Mouse (Mus musculus) stomach, embryonic 16.5 days (tissue): ENCODE data around the gene Olfr1045. TPM values are rescaled to one million over a fixed set of nuclear protein-coding genes. Genes with fewer than 3 reads are reported as not detected.

ENCODE experiments used
- ATAC-seq: fragments of 200-750 bp; cut with Nextera tagmentation; 2 replicates; pipeline ENCODE4 v1.8.0; 2017; ENCODE audit warnings: moderate number of reproducible peaks, moderate TSS enrichment; ENCODE audit not compliant: insufficient read depth, low FRiP score
- H3K27ac ChIP-seq: fragments of 300-500 bp; sonication (generic); 2 replicates; pipeline ENCODE4 v1.5.1; 2014; ENCODE audit warnings: low read length
- H3K27me3 ChIP-seq: fragments of 300-500 bp; sonication (generic); 2 replicates; pipeline ENCODE4 v1.6.1; 2014; ENCODE audit warnings: low read length, control low read depth, mixed read lengths; ENCODE audit not compliant: control insufficient read depth, insufficient read depth
- H3K36me3 ChIP-seq: fragments of 300-500 bp; sonication (generic); 2 replicates; pipeline ENCODE4 v1.6.1; 2014; ENCODE audit warnings: low read length; ENCODE audit not compliant: control insufficient read depth, insufficient read depth
- H3K4me1 ChIP-seq: fragments of 300-500 bp; sonication (generic); 2 replicates; pipeline ENCODE4 v1.6.1; 2014; ENCODE audit warnings: low read length, control low read depth, mixed read lengths; ENCODE audit not compliant: control insufficient read depth, insufficient read depth
- H3K4me2 ChIP-seq: fragments of 300-500 bp; sonication (generic); 2 replicates; pipeline ENCODE4 v1.6.1; 2014; ENCODE audit warnings: low read depth, low read length, mixed read lengths
- H3K4me3 ChIP-seq: fragments of 300-500 bp; sonication (generic); replicated peaks from 2 replicates; pipeline ENCODE4 v1.5.1; 2014; ENCODE audit warnings: mild to moderate bottlenecking, low read length
- H3K9ac ChIP-seq: fragments of 300-500 bp; sonication (generic); 2 replicates; pipeline ENCODE4 v1.6.1; 2014; ENCODE audit warnings: low read length
- H3K9me3 ChIP-seq: fragments of 300-500 bp; sonication (generic); replicated peaks from 2 replicates; pipeline ENCODE4 v1.6.1; 2016; ENCODE audit warnings: low read length, control low read depth; ENCODE audit not compliant: control insufficient read depth
- WGBS: fragments of 180-500 bp; shearing (Covaris S2); extraction: QIAGEN DNeasy Blood & Tissue Kit; methylation state at CpG from one replicate; pipeline ENCODE4 v1.1.7; 2014; 5-methylcytosine and 5-hydroxymethylcytosine counted together
- polyA plus RNA-seq: library from polyadenylated mRNA; unstranded; fragments of >200 nt; fragmentation: Nextera tagmentation; extraction: Ambion mirVana; gene quantifications from 2 replicates; pipeline ENCODE4 v1.2.1, GENCODE M21; 2015

The Olfr1045 gene
- polyA plus RNA-seq, 1 experiment from 2014 or later: not detected

DNA sequence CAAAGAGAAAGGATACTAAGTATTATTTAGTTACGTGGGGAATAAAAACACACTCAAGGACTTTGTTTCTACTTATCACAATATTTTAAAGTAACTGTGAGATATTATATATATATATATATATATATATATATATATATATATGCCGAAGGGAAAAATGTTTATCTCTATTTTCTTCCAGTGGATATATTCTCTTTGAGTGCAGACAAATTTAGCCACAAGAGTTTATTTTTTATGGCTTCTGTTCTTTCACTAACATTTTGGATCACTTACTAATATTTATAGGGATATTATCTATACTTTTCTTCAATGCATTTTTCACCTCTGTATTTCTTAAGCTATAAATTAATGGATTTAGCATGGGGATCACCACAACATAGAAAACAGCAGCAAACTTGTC, 41.1 kb downstream of the Olfr1045 start, which contains the start of gene Olfr1042:
TSS of gene Olfr1042 (minus strand) at position 101 of the 400 bp plus-strand sequence.
- no peaks in the 10 kb centered on the region for H3K4me1 ChIP-seq
- H3K4me2 ChIP-seq: no peak within 1 kb of the TSS
- H3K36me3 ChIP-seq: no peaks in the 10 kb centered on the region
- ATAC-seq: no peak
- H3K9me3 ChIP-seq: no peaks in the 10 kb centered on the region
- no peaks in the 10 kb centered on the region for H3K27me3 ChIP-seq
- no peak within 1 kb of the TSS for H3K9ac ChIP-seq
- no peak within 1 kb of the TSS for H3K27ac ChIP-seq
- no peak within 1 kb of the TSS for H3K4me3 ChIP-seq
- WGBS: 79% methylated on average over 2 of the region's 2 CpGs

DNA sequence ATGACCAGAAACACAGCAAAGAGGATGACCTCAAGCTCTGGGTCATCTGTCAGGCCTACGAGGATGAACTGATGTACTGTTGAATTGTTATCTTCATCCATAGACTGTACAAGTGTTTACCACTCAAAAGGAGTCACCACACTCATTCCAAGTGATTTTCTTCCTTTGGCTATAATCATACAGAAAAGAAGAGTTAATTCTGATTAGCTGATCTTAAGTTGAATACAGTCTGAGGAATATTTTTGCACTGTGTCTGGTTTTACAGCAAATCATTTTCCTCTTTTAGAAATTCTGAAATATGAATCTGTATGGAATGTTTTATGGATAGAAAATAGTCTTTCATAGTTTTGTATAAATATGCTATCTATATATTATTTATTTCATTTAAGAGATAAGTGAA, 56.2 kb downstream of the Olfr1045 start, which contains the start of gene Olfr1040:
TSS of gene Olfr1040 (minus strand) at position 101 of the 400 bp plus-strand sequence.
- Histone ChIP-seq H3K4me1 (no peaks in the 10 kb centered on the region), H3K4me2 (no peak within 1 kb of the TSS), H3K4me3 (no peak within 1 kb of the TSS), H3K9me3 (no peaks in the 10 kb centered on the region), H3K27me3 (no peaks in the 10 kb centered on the region), H3K9ac (no peak within 1 kb of the TSS), H3K27ac (no peak within 1 kb of the TSS), H3K36me3 (no peaks in the 10 kb centered on the region)
- no peak for ATAC-seq
- WGBS: 84% methylated on average over 1 of the region's 1 CpGs

Other genes starting within 250 kb of the Olfr1045 start
- not detected in 2 replicates for gene Olfr1029, start 229.1 kb downstream of the Olfr1045 start, polyA plus RNA-seq
- gene Olfr1030, start 223.7 kb downstream of the Olfr1045 start, polyA plus RNA-seq: not detected in 2 replicates
- not detected in 2 replicates for gene Olfr1031, start 212.7 kb downstream of the Olfr1045 start, polyA plus RNA-seq
- gene Olfr1032, start 197.5 kb downstream of the Olfr1045 start, polyA plus RNA-seq: not detected in 2 replicates
- 4.9 and 5.4 TPM in 2 replicates for gene Olfr1033, start 182.4 kb downstream of the Olfr1045 start, polyA plus RNA-seq
- 0.06 and 0.09 TPM in 2 replicates for gene Olfr1034, start 157.1 kb downstream of the Olfr1045 start, polyA plus RNA-seq
- gene Olfr1036, start 129.0 kb downstream of the Olfr1045 start, polyA plus RNA-seq: not detected in 2 replicates
- gene Olfr1037, start 115.6 kb downstream of the Olfr1045 start, polyA plus RNA-seq: not detected in 2 replicates
- not detected in 2 replicates for gene Olfr1039, start 67.1 kb downstream of the Olfr1045 start, polyA plus RNA-seq
- not detected in 2 replicates for gene Olfr1040, start 56.3 kb downstream of the Olfr1045 start, polyA plus RNA-seq
- not detected in 2 replicates for gene Olfr1042, start 41.2 kb downstream of the Olfr1045 start, polyA plus RNA-seq
- gene Olfr1043, start 35.5 kb downstream of the Olfr1045 start, polyA plus RNA-seq: not detected in 2 replicates
- not detected in 2 replicates for gene Olfr1044, start 25.2 kb downstream of the Olfr1045 start, polyA plus RNA-seq
- gene Olfr52, start 17.3 kb downstream of the Olfr1045 start, polyA plus RNA-seq: not detected in 2 replicates
- gene Olfr1046, start 16.3 kb upstream of the Olfr1045 start, polyA plus RNA-seq: not detected in 2 replicates
- gene Olfr1047, start 28.4 kb upstream of the Olfr1045 start, polyA plus RNA-seq: not detected in 2 replicates
- not detected in 2 replicates for gene Olfr1048, start 37.3 kb upstream of the Olfr1045 start, polyA plus RNA-seq
- gene Olfr1049, start 55.3 kb upstream of the Olfr1045 start, polyA plus RNA-seq: not detected in 2 replicates
- gene Olfr1051, start 76.1 kb upstream of the Olfr1045 start, polyA plus RNA-seq: not detected in 2 replicates
- gene Olfr1052, start 89.4 kb upstream of the Olfr1045 start, polyA plus RNA-seq: not detected in 2 replicates
- not detected in 2 replicates for gene Olfr1053, start 112.3 kb upstream of the Olfr1045 start, polyA plus RNA-seq
- not detected in 2 replicates for gene Olfr1054, start 132.4 kb upstream of the Olfr1045 start, polyA plus RNA-seq
- not detected in 2 replicates for gene Olfr1055, start 147.3 kb upstream of the Olfr1045 start, polyA plus RNA-seq
- not detected in 2 replicates for gene Olfr1056, start 159.5 kb upstream of the Olfr1045 start, polyA plus RNA-seq
- gene Olfr1057, start 175.4 kb upstream of the Olfr1045 start, polyA plus RNA-seq: not detected in 2 replicates
- gene Olfr1058, start 185.6 kb upstream of the Olfr1045 start, polyA plus RNA-seq: not detected in 2 replicates
- gene Olfr1061, start 211.0 kb upstream of the Olfr1045 start, polyA plus RNA-seq: not detected in 2 replicates
- gene Olfr1062, start 223.7 kb upstream of the Olfr1045 start, polyA plus RNA-seq: not detected in 2 replicates
- gene Olfr1065, start 247.6 kb upstream of the Olfr1045 start, polyA plus RNA-seq: not detected in 2 replicates